Mouse (Mus musculus) urinary bladder, adult 18-20 months (tissue): ENCODE measurements around the gene Izumo4.
A peak's percentile ranks its signal among the peaks of the same experiment; 100 is the strongest.

ENCODE experiments used
- DNase-seq, 2 experiments: peaks; one replicate each; pipeline ENCODE4 v3.0.0; 2022; ENCODE audit warnings: low spot score in 2 of 2, mixed read lengths in 2 of 2

Izumo4 gene

DNA sequence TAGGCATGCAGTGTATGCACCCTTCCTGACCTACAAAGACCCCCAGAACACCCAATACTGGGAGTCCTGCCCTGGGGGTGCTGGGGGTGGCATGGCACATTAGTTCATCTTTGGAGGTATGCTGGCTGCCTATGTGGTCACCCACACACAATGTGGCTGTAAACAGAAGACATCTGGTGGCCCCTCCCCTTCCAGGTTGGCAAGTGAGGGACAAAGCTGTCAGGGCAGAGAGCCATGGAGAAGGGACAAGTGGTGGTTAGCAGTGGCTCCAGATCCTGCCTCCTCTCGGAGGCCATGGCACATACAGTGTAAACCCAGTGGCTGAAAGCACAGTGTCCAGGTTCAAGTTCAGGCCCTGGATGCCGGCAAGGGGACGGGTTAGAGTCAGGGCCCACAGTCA is 15.4 kb upstream of the Izumo4 start:
- DNase-seq, result no peak

DNA sequence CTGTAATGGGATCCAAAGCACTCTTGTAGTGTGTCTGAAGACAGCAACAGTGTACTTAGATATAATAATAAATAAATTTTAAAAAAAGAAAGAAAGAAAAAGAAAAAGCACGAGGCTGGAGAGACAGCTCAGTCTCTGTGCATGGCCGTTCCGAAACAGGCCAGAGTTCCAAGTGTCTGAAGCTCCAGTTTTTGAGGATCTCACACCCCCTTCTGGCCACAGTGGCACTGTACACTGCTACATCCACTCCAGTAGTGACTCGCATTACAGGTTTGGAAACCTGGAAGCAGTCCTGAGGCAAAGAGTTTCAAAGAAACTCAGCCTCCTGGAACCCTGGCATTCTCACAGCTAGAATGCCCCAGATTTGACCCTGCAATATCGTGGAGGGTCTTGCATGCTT is 14.1 kb upstream of the Izumo4 start:
- peak in 1 of 2 experiments; percentile 62 for DNase-seq

GRCm38 (mm10) chr10:80692249-80693165 is 9.5 kb upstream of the Izumo4 start:
- no peak for DNase-seq

DNA sequence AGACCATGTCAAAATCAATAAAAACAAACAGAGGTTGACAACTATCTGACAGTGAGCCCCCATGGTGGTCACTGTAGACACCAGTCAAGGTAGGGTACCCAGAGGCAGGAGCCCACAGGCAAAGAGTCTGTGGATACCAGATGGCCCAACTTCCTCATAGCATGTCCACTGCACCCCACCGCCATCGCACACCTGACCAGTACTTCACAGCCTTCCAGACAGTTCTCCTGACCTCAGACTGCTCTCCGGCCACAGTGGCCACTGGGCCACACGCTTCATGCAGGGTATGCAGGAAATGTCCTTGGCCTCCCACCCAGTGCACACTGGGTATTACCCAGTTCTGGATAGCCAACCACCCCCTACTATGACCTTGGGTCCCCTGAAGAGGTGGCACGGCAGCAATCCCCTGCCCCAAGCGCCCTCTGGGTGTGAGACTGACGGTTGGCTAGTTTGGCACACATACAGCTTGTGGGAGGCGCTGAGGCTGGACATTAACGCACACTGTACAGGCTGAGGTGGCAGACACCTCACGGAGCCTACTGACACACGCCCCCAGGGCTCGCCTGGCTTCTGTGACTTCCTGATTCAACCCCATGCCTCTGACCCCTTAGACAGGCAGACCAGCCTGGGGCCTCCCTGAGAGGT is 8.5 kb upstream of the Izumo4 start:
- no peak for DNase-seq

- no peak for DNase-seq
Measured at GRCm38 (mm10) chr10:80694159-80694938, 7.6 kb upstream of the Izumo4 start.

- DNase-seq, result peak in 1 of 2 experiments; percentile 27
Measured at GRCm38 (mm10) chr10:80695186-80695585, 6.8 kb upstream of the Izumo4 start.

DNA sequence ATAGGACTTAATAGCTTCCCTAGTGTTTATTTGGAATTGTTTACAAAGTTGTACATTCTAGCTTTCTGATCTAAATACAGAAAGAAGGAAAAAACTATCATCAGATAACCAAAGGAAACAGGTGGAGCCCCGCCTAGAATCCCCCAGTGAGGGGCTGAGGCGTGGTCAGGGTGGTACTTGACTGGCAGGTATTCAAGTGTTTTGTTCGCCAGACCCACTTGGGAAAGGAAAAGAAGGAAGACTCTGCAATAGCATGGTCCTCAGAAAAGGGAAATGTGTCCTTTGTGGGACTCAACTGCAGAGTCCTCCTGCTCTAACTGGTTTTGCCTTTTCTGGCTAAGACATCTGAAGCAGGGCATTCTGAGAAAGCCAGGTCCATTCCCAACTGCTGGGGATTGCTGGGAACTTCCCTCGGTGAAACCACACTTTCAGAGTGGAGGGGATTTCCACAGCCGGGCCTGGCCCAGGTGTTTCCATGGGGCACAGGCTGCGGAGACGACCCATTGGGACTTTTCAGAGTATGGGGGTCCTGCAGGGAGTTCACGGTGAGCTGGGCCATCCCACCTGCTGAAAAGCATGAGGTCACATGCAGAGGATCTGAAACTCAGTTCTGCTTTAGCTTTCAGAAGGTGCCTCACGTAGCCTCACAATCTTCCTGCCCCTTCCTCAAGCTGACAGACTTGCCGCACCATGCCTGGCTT is 6.0 kb upstream of the Izumo4 start:
- DNase-seq, result no peak

- no peak for DNase-seq
Measured at GRCm38 (mm10) chr10:80696502-80697392, 5.2 kb upstream of the Izumo4 start.

GRCm38 (mm10) chr10:80697393-80697787 is 4.6 kb upstream of the Izumo4 start:
- DNase-seq, result no peak

DNA sequence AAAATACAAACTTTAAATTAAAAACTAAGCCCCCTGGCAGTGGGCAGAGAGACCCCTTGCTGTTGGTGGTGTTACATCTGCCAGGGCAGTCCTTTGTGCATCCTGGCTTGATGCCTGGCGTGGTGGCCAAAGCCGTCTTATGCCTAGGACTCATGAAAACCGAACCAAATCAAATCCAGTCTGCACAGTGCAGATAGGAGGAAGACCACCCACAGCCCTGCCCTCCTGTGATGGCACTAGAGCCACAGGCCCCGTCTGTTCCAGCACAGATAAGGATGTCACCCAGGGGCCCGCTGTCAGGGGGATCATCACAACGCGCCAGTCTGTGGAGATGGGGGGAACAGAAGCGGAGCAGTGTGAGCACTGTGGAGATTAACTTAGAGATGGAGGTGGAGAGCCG is 4.2 kb upstream of the Izumo4 start:
- DNase-seq, result no peak

GRCm38 (mm10) chr10:80698605-80699004 is 3.4 kb upstream of the Izumo4 start:
- DNase-seq, result no peak

- no peak for DNase-seq
Measured at GRCm38 (mm10) chr10:80700038-80700504, 1.9 kb upstream of the Izumo4 start.

- DNase-seq, result no peak
Measured at GRCm38 (mm10) chr10:80700732-80701131, 1.3 kb upstream of the Izumo4 start.

DNA sequence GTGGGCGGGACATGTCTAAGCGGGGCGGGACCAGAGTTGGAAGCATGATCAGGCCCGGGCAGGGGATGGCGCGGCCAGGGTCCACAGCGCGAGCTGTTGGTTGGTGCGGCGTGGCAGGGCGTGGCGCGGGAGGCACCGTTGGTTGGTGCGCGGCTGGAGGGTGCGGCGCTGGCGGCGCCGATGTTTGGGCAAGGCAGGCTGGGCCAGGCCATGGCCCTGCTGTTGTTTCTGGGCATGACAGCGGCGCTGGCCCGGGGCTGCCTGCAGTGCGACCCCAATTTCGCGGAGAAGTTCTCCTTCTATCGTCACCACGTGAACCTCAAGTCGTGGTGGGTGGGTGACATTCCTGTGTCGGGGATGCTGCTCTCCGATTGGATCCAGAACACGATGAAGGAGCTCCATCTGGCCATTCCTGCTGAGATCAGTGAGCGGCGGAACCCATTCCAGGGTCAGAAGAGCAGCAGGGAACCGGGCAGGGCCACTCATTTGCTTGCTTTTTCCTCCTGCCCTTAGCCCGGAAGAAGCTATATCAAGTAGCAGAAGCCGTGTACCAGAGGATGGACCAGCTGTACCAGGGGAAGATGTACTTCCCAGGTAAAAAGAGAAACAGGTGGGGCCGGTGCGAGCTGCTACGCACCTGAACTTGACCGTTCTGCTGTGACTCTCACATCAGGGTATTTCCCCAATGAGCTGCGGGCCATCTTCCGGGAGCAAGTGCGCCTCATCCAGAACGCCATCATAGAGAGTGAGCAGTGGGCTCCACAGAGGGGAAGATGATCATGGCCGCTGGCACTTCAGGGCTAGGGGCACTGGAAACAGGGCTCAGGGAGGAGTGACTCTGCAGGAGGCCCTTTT is 779 bp downstream of the Izumo4 start:
- DNase-seq, result peak; percentile 93 to 95

DNA sequence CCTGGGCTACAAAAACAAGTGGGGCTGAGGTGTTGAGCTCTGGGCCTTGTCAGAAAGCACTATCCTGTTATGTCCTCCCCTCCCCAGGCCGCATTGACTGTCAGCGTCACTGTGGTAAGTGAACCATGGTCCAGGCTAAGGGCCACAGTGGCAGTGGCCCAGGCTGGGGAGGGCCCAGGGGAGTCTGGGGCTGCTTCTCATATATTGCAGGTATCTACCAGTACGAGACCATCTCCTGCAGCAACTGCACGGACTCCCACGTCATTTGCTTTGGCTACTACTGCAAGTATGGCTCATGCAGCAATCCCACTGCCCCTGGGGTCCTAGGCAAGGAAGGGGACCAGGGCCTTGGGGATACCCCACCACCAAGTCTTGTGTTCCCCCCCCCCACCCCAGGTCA is 1.7 kb downstream of the Izumo4 start:
- DNase-seq, result no peak

DNA sequence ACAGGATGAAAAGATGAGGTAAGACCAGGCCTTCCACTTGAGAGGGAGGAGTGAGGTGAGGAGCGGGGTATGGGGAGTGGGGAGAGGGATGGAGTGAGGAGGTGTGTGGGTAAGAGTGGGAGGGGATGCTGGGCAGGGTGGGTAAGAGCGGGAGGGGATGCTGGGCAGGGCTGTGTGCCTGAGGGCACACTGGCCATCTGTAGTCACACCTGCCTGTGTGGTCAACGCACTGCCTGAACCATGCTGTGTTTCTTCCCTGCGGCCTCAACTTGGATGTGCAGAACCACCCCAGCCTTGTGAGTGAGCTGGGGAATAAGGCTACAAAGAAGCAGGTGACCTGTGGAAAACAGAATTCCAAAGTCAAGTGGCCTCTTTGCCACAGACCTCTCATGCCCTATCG is 2.4 kb downstream of the Izumo4 start:
- DNase-seq, result no peak

GRCm38 (mm10) chr10:80705033-80705432 is 3.0 kb downstream of the Izumo4 start:
- DNase-seq, result no peak

DNA sequence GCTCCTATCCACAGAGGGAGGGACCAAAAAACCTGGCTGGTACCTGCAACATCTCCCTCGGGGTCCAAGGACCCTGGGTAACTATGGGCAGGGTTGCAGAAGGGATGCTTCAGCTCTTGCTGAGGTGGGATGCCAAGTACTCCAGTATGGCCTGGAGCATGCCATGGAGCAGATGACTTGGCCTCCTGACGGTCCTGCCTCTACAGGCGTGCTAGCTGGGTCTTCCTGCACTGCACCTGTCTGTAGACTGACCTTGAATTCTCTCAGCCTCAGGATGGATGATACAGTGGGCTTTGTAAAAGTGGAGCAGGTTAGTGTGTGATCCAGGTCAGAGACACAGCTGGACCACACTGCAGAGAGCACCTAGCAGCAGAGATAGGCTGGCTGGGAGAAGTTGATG is 3.5 kb downstream of the Izumo4 start:
- DNase-seq, result no peak

DNA sequence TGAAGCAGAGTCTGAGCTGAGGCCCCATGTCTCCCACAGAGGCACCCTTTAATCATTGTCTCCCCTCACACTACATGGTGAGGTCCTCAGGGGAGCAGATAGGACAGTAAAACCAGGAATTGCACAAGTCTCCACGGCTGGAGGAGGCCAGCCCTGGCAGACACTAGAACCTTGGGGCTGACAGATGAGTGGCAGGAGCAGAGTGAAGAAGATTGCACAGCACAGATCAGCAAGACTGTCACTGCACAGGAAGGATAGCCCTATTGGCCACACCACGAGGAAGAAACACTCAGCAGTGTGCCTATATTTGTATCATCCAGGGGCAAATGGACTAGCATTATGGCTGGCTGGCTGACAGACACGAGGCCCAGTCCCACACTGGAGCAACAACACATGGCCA is 8.8 kb downstream of the Izumo4 start:
- DNase-seq, result no peak

DNA sequence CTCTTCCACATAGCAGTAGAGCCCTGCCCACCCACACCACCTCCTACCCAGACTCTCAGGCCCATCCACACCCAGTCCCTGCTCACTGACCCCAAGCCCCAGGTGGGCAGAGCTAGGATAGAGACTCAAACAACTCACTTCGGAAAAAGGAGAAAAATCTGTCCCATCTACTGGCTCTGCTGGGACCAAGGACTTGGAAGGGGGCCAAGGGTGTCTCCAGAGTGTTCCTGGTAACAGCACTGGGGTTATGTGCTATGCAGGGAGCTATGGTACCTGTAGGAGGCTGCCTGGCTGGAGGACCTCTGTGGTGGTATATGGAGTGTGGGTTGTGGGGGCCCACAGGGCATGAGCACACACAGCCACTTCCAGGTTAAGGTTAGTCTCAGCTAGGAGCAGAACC is 15.3 kb downstream of the Izumo4 start:
- no peak for DNase-seq
